21 mouse cellular contexts compared by ENCODE assay signal in genomic region chr4:139266500-139266865, GRCm38 (mm10). TPM values are rescaled to one million over a fixed set of nuclear protein-coding genes. Genes with fewer than 3 reads are reported as not detected.
A peak's percentile ranks its signal among the peaks of the same experiment; 100 is the strongest.
DNase-seq lines count a peak whose midpoint lies in the region; ATAC-seq and TF ChIP-seq lines count a peak whose summit lies in the region.
"Had no signal": no experiment of that assay in that cellular context is flagged by ENCODE, and none has a peak within 500 bp of the region (broad histone marks: within the 10 kb centered on the region; RNA-seq: fewer than 3 reads in every experiment).

No protein-coding gene starts in this region.

- peaks cover 95% of the 10 kb centered on the region for H3K4me1 ChIP-seq in embryonic facial prominence, embryonic 13.5 days
- H3K4me1 ChIP-seq in limb, embryonic 12.5 days (replicated peaks): peaks cover 70% of the 10 kb centered on the region
- H3K4me1 ChIP-seq: liver, embryonic 13.5 days; midbrain, embryonic 12.5 days had no signal

- peaks cover 59% of the 10 kb centered on the region for H3K36me3 ChIP-seq in embryonic facial prominence, embryonic 13.5 days
- peaks cover 59% of the 10 kb centered on the region for H3K36me3 ChIP-seq in limb, embryonic 12.5 days

- H3K4me3 ChIP-seq in gastrocnemius, adult 2 months: no peak overlapping the region
- no peak overlapping the region for H3K4me3 ChIP-seq in embryonic facial prominence, embryonic 13.5 days
- no peak overlapping the region for H3K4me3 ChIP-seq in limb, embryonic 12.5 days (replicated peaks)
- H3K4me3 ChIP-seq: heart, embryonic 13.5 days; left cerebral cortex, adult 2 months; liver, embryonic 13.5 days; midbrain, embryonic 12.5 days had no signal

- H3K9me3 ChIP-seq in embryonic facial prominence, embryonic 13.5 days: no peaks in the 10 kb centered on the region
- H3K9me3 ChIP-seq in limb, embryonic 12.5 days: no peaks in the 10 kb centered on the region
- H3K9me3 ChIP-seq: heart, embryonic 13.5 days; liver, embryonic 13.5 days; midbrain, embryonic 12.5 days had no signal

- peak overlapping the region; percentile 81 for H3K27ac ChIP-seq in gastrocnemius, adult 2 months
- peak overlapping the region; percentile 90 for H3K27ac ChIP-seq in embryonic facial prominence, embryonic 13.5 days
- H3K27ac ChIP-seq in limb, embryonic 12.5 days: peak overlapping the region; percentile 89
- H3K27ac ChIP-seq: heart, embryonic 13.5 days; hindbrain, embryonic 14.5 days; left cerebral cortex, adult 2 months; liver, embryonic 13.5 days; midbrain, embryonic 12.5 days had no signal

- WGBS in embryonic facial prominence, embryonic 13.5 days: 28% methylated on average over 7 of the region's 7 CpGs
- 24% methylated on average over 7 of the region's 7 CpGs for WGBS in limb, embryonic 12.5 days

- intact Hi-C loops in gastrocnemius, adult 2 months (cut with DNase I): no loop called here

- ATAC-seq in embryonic facial prominence, embryonic 13.5 days (ENCODE audit: insufficient number of reproducible peaks, insufficient read depth, low FRiP score, low TSS enrichment, low read depth): no peak
- ATAC-seq in limb, embryonic 12.5 days (ENCODE audit: insufficient number of reproducible peaks, insufficient read depth, low FRiP score, low TSS enrichment, low read depth): no peak
- ATAC-seq in frontal cortex, adult (ENCODE audit: low TSS enrichment): no peak
- ATAC-seq: CD4-positive, CD25-positive, alpha-beta regulatory T cell, adult 4 months had no signal

- H3K9ac ChIP-seq in embryonic facial prominence, embryonic 13.5 days: no peak overlapping the region
- no peak overlapping the region; the same call in 1 of the 2 replicates for H3K9ac ChIP-seq in limb, embryonic 12.5 days (replicated peaks)
- H3K9ac ChIP-seq: forebrain, postnatal 0 days; hindbrain, embryonic 14.5 days; liver, embryonic 13.5 days; midbrain, embryonic 12.5 days had no signal

- H3K27me3 ChIP-seq in embryonic facial prominence, embryonic 13.5 days: no peaks in the 10 kb centered on the region
- H3K27me3 ChIP-seq in limb, embryonic 12.5 days: no peaks in the 10 kb centered on the region
- H3K27me3 ChIP-seq: heart, embryonic 13.5 days; liver, embryonic 13.5 days; midbrain, embryonic 12.5 days had no signal

- no peak overlapping the region for H3K4me2 ChIP-seq in embryonic facial prominence, embryonic 13.5 days
- peak overlapping the region; percentile 6; the same call in 1 of the 2 replicates for H3K4me2 ChIP-seq in limb, embryonic 12.5 days
- H3K4me2 ChIP-seq: heart, embryonic 13.5 days; hindbrain, embryonic 14.5 days; liver, embryonic 13.5 days; midbrain, embryonic 12.5 days had no signal

- no peak for DNase-seq in gastrocnemius, adult 2 months
- DNase-seq in gastrocnemius, adult 18-20 months (ENCODE audit: low spot score): no peak
- DNase-seq in MN1 (ENCODE audit: low spot score): peak; percentile 55
- DNase-seq in spleen, postnatal 14 days (ENCODE audit: low spot score in 2 of 2): no peak
- DNase-seq: adrenal gland, postnatal 25 days; forebrain, postnatal 0 days; heart, postnatal 14 days; kidney, adult 9 months; kidney, postnatal 25 days; liver, embryonic 13.5 days; lung, adult 2 months; lung, postnatal 14 days; spleen, adult 18-20 months had no signal

- TF ChIP-seq CTCF in gastrocnemius, adult 2 months (IDR thresholded peaks at IDR 0.05): no peak

RNA-seq across cellular contexts. Expression of gene Pqlc2, which starts 44.0 kb away (rescaled TPM):
- total RNA-seq in gastrocnemius, adult 2 months (2021): 1 to 10 TPM; 4.9 to 7.2 TPM
- total RNA-seq in gastrocnemius, adult 18-20 months (2021): 1 to 10 TPM; 5.6 to 7.8 TPM
- polyA plus RNA-seq in embryonic facial prominence, embryonic 13.5 days (2015; fragmentation: Nextera tagmentation; extraction: Ambion mirVana): 14.9 and 16.7 TPM in 2 replicates
- polyA plus RNA-seq in limb, embryonic 12.5 days (2016; fragmentation: Nextera tagmentation; extraction: Ambion mirVana): 15.3 and 16.1 TPM in 2 replicates

RNA-seq across cellular contexts. Expression of gene Akr7a5, which starts 44.1 kb away (rescaled TPM):
- 10 to 100 TPM; 31.2 to 34.7 TPM for total RNA-seq in gastrocnemius, adult 2 months (2021)
- total RNA-seq in gastrocnemius, adult 18-20 months (2021): 10 to 100 TPM; 32.5 to 34.9 TPM
- 91.9 and 121 TPM in 2 replicates for polyA plus RNA-seq in embryonic facial prominence, embryonic 13.5 days (2015; fragmentation: Nextera tagmentation; extraction: Ambion mirVana)
- polyA plus RNA-seq in limb, embryonic 12.5 days (2016; fragmentation: Nextera tagmentation; extraction: Ambion mirVana): 146 and 150 TPM in 2 replicates
